Mouse (Mus musculus): ENCODE measurements at regions not wholly inside any gene's neighbourhood (a gene's known extent, or its start where the extent isn't known, plus 50 kb on each side); places are given as distances from the start of the nearest gene placed in this dataset.
A peak's percentile ranks its signal among the peaks of the same experiment; 100 is the strongest.

DNA sequence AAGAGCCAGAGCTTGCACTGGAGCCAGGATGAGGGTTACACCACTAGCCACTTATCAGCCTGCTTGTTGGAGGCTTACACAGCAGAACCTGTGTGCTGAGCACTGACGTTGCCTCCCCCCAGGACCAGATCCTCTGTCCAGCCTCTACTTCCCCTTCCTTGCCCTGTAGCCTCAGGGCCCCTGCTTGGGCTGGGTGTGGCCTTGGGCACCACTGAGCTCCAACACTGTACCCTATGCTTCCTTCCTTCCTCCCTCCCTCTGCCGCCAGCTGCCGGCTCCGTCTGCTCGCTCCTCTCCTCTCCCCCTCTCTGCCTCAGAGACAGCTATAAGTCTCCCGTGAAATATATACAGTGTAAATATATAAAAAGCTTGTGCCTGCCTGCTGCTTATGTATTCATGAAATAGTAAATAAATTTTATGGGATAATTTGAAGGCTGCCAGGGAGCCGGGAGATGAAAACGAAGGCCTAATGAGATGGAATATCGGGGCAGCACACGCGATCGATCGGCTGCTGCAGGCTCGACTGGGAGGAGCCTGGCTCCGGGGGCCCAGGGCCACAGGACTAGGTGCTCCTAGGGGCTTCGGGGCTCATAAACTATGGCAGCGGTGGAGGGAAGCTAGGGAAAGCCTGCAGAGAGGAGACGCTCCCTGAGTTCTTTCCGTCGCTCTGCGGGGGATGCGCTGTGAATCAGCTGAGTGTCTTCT, 135.6 kb downstream of the Rbm19 start:
- no peak overlapping the region for H3K27ac ChIP-seq (replicated peaks)
- H3K4me2 ChIP-seq: peak overlapping the region; percentile 56
- peak overlapping the region; percentile 33 for H3K4me3 ChIP-seq
- H3K27me3 ChIP-seq (replicated peaks): peaks cover 93% of the 10 kb centered on the region
- no peaks in the 10 kb centered on the region for H3K9me3 ChIP-seq
- ATAC-seq (ENCODE audit: extremely low read depth, insufficient number of reproducible peaks, low FRiP score, low TSS enrichment): no peak
- 16% methylated on average over 22 of the region's 22 CpGs for WGBS
- no peak overlapping the region for H3K9ac ChIP-seq
- no peaks in the 10 kb centered on the region for H3K36me3 ChIP-seq
- peaks cover 5% of the 10 kb centered on the region; the same call in 1 of the 2 replicates for H3K4me1 ChIP-seq

DNA sequence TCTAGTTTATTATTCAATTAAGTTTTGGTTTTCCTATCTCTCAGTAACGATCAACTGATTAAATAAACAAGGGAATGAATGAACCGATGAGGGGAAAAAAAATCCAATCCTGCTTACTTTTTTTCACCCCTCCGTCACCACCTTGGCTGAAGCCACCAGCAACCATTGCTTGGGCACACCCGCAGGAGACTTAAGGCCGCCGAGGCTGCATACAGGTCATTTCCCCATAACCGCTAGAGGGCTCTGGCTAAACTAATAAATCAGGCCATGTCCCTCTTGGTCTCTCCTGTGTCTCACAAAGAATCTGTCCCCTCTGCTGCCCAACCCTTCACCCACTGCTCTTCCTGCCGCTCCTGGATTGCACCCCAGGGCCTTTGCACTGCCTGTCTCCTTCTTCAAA, 136.3 kb downstream of the Rbm19 start:
- H3K27ac ChIP-seq (replicated peaks): no peak overlapping the region
- 8% methylated on average over 8 of the region's 8 CpGs for WGBS
- H3K4me1 ChIP-seq: peaks cover 5% of the 10 kb centered on the region; the same call in 1 of the 2 replicates
- H3K4me2 ChIP-seq: peak overlapping the region; percentile 56; the same call in 1 of the 2 replicates
- H3K9me3 ChIP-seq: no peaks in the 10 kb centered on the region
- no peak for ATAC-seq (ENCODE audit: extremely low read depth, insufficient number of reproducible peaks, low FRiP score, low TSS enrichment)
- H3K27me3 ChIP-seq (replicated peaks): peaks cover 92% of the 10 kb centered on the region
- no peaks in the 10 kb centered on the region for H3K36me3 ChIP-seq
- H3K9ac ChIP-seq: no peak overlapping the region
- no peak overlapping the region; the same call in 1 of the 2 replicates for H3K4me3 ChIP-seq

- no peak for ATAC-seq (ENCODE audit: extremely low read depth, insufficient number of reproducible peaks, low FRiP score, low TSS enrichment)
- 38% methylated on average over 14 of the region's 14 CpGs for WGBS
- Histone ChIP-seq H3K4me2 (no peak overlapping the region), H3K27ac (replicated peaks) (no peak overlapping the region), H3K36me3 (no peaks in the 10 kb centered on the region), H3K4me1 (no peaks in the 10 kb centered on the region), H3K27me3 (replicated peaks) (peaks cover 81% of the 10 kb centered on the region), H3K9ac (no peak overlapping the region), H3K4me3 (no peak overlapping the region), H3K9me3 (no peaks in the 10 kb centered on the region)
These were observed 146.5 kb downstream of the Rbm19 start for GRCm38 (mm10) chr5:120262715-120263273.

GRCm38 (mm10) chr5:120269416-120269860, 153.2 kb downstream of the Rbm19 start:
- Histone ChIP-seq H3K9ac (no peak overlapping the region; the same call in 1 of the 2 replicates), H3K4me3 (peak overlapping the region; percentile 25; the same call in 1 of the 2 replicates), H3K27ac (replicated peaks) (no peak overlapping the region), H3K9me3 (peaks cover 3% of the 10 kb centered on the region), H3K36me3 (no peaks in the 10 kb centered on the region), H3K4me2 (peak overlapping the region; percentile 49), H3K27me3 (replicated peaks) (peaks cover 80% of the 10 kb centered on the region), H3K4me1 (0 out of 2 replicates have a peak, but pooled peaks cover 3% of the 10 kb centered on the region)
- ATAC-seq (ENCODE audit: extremely low read depth, insufficient number of reproducible peaks, low FRiP score, low TSS enrichment): no peak
- WGBS: 9% methylated on average over 22 of the region's 22 CpGs

GRCm38 (mm10) chr5:120270887-120271616, 154.8 kb downstream of the Rbm19 start:
- Histone ChIP-seq H3K27me3 (replicated peaks) (peaks cover 69% of the 10 kb centered on the region), H3K27ac (replicated peaks) (no peak overlapping the region), H3K4me1 (0 out of 2 replicates have a peak, but pooled peaks cover 3% of the 10 kb centered on the region), H3K4me3 (no peak overlapping the region), H3K4me2 (no peak overlapping the region), H3K9me3 (peaks cover 3% of the 10 kb centered on the region), H3K9ac (no peak overlapping the region), H3K36me3 (no peaks in the 10 kb centered on the region)
- ATAC-seq (ENCODE audit: extremely low read depth, insufficient number of reproducible peaks, low FRiP score, low TSS enrichment): no peak
- WGBS: 60% methylated on average over 14 of the region's 14 CpGs

- Histone ChIP-seq H3K4me3 (no peak overlapping the region), H3K4me2 (no peak overlapping the region), H3K4me1 (peaks cover 14% of the 10 kb centered on the region), H3K9ac (no peak overlapping the region), H3K36me3 (no peaks in the 10 kb centered on the region), H3K27ac (replicated peaks) (no peak overlapping the region), H3K27me3 (replicated peaks) (peaks cover 65% of the 10 kb centered on the region), H3K9me3 (peaks cover 3% of the 10 kb centered on the region)
- no peak for ATAC-seq (ENCODE audit: extremely low read depth, insufficient number of reproducible peaks, low FRiP score, low TSS enrichment)
- 74% methylated on average over 9 of the region's 9 CpGs for WGBS
These were observed 155.3 kb upstream of the Lhx5 start for GRCm38 (mm10) chr5:120276229-120276628.

DNA sequence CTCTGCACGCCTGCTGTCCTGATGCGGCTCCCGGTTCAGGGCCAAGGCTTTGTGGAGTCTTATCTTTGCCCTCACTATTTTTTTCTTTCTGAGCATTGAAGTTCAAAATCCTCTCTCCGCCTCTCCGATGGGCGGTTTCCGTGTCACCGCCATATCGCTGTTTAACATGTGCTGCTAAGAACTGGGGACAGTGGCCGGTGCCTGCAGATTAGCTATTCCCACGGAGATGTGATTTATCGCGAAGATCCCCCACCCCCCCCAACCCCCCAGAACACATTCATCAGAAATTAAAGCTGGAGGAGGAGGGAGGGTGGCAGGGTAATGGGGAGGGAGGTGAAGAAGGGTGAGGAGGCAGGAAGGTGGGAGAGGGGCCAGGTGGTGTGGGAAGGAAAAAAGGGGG, 151.2 kb upstream of the Lhx5 start:
- Histone ChIP-seq H3K9ac (peak overlapping the region; percentile 44), H3K9me3 (no peaks in the 10 kb centered on the region), H3K36me3 (no peaks in the 10 kb centered on the region), H3K4me2 (peak overlapping the region; percentile 35), H3K27ac (replicated peaks) (no peak overlapping the region), H3K4me3 (no peak overlapping the region), H3K4me1 (peaks cover 22% of the 10 kb centered on the region), H3K27me3 (replicated peaks) (peaks cover 91% of the 10 kb centered on the region)
- ATAC-seq (ENCODE audit: extremely low read depth, insufficient number of reproducible peaks, low FRiP score, low TSS enrichment): no peak
- under 1% methylated on average over 13 of the region's 13 CpGs for WGBS

- Histone ChIP-seq H3K27ac (replicated peaks) (no peak overlapping the region), H3K4me2 (peak overlapping the region; percentile 35; the same call in 1 of the 2 replicates), H3K36me3 (no peaks in the 10 kb centered on the region), H3K4me3 (peak overlapping the region; percentile 11; the same call in 1 of the 2 replicates), H3K27me3 (replicated peaks) (peaks cover 94% of the 10 kb centered on the region), H3K4me1 (peaks cover 22% of the 10 kb centered on the region), H3K9me3 (no peaks in the 10 kb centered on the region), H3K9ac (no peak overlapping the region)
- 3% methylated on average over 22 of the region's 22 CpGs for WGBS
- no peak for ATAC-seq (ENCODE audit: extremely low read depth, insufficient number of reproducible peaks, low FRiP score, low TSS enrichment)
These were observed 150.4 kb upstream of the Lhx5 start for GRCm38 (mm10) chr5:120280991-120281602.

- H3K4me2 ChIP-seq: peak overlapping the region; percentile 12
- H3K9ac ChIP-seq: no peak overlapping the region
These were observed 149.5 kb upstream of the Lhx5 start for GRCm38 (mm10) chr5:120281840-120282565.

GRCm38 (mm10) chr5:120284625-120285024, 146.9 kb upstream of the Lhx5 start:
- H3K27ac ChIP-seq (replicated peaks): no peak overlapping the region
- 37% methylated on average over 8 of the region's 8 CpGs for WGBS
- ATAC-seq (ENCODE audit: extremely low read depth, insufficient number of reproducible peaks, low FRiP score, low TSS enrichment): no peak

More at GRCm38 (mm10) chr5:120281840-120282565, 149.5 kb upstream of the Lhx5 start:
- 25% methylated on average over 18 of the region's 18 CpGs for WGBS
- Histone ChIP-seq H3K4me3 (no peak overlapping the region), H3K27ac (replicated peaks) (no peak overlapping the region), H3K4me1 (peaks cover 22% of the 10 kb centered on the region), H3K9me3 (no peaks in the 10 kb centered on the region), H3K36me3 (no peaks in the 10 kb centered on the region), H3K27me3 (replicated peaks) (peaks cover 100% of the 10 kb centered on the region)
- ATAC-seq (ENCODE audit: extremely low read depth, insufficient number of reproducible peaks, low FRiP score, low TSS enrichment): no peak

More at GRCm38 (mm10) chr5:120284625-120285024, 146.9 kb upstream of the Lhx5 start:
- H3K4me2 ChIP-seq: no peak overlapping the region
- no peaks in the 10 kb centered on the region for H3K36me3 ChIP-seq
- no peak overlapping the region for H3K9ac ChIP-seq
- H3K4me3 ChIP-seq: no peak overlapping the region
- H3K9me3 ChIP-seq: peaks cover 2% of the 10 kb centered on the region
- peaks cover 96% of the 10 kb centered on the region for H3K27me3 ChIP-seq (replicated peaks)
- peaks cover 25% of the 10 kb centered on the region for H3K4me1 ChIP-seq
